Mouse (Mus musculus) cortical plate, adult 2 months (tissue): ENCODE results near the gene Adcy4.
A peak's percentile ranks its signal among the peaks of the same experiment; 100 is the strongest.

ENCODE experiments used
- CTCF ChIP-seq: fragments of 200-500 bp; IDR thresholded peaks from 2 replicates; pipeline ENCODE4 v1.5.1; 2011; ENCODE audit warnings: mild to moderate bottlenecking, control low read depth, low read length; ENCODE audit not compliant: insufficient read depth; ENCODE audit errors: extremely low read depth
- POLR2A ChIP-seq: fragments of 200-500 bp; IDR thresholded peaks from 2 replicates; pipeline ENCODE4 v1.6.1; 2011; ENCODE audit warnings: mild to moderate bottlenecking, low read length, control low read depth; ENCODE audit not compliant: insufficient read depth; ENCODE audit errors: extremely low read depth

DNA sequence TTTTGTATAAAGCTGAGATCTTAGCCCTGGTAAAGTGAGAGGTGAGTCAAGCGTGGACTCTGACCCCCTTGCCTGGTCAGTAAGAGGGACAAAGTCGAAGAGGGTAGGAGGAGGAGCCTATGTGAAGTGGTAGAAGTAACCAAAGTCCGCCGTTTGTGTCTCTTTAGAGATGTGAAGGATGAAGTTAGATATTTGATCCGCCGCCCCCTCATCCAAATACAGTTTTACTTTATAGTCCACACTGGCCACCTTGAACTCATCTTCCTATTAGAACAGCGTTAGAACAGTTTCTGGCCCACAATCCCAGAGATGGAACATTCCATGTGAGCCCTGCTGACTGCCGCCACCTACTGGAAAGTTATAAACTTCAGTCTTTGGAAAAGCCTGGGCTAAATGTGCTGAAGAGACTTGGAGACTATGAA lies 25.5 kb downstream of the Adcy4 start, which contains the start of gene Cideb:
- TF ChIP-seq POLR2A (no peak), CTCF (peak; percentile 54)
